Mouse (Mus musculus) limb, embryonic 15.5 days (tissue): ENCODE measurements at regions not wholly inside any gene's neighbourhood (a gene's known extent, or its start where the extent isn't known, plus 50 kb on each side); places are given as distances from the start of the nearest gene placed in this dataset.
A peak's percentile ranks its signal among the peaks of the same experiment; 100 is the strongest.

ENCODE experiments used
- ATAC-seq: fragments of 200-750 bp; cut with Nextera tagmentation; 2 replicates; pipeline ENCODE4 v1.8.0; 2017; ENCODE audit warnings: low read depth, moderate TSS enrichment; ENCODE audit not compliant: insufficient number of reproducible peaks, low FRiP score, low TSS enrichment
- H3K27ac ChIP-seq: fragments of 300-500 bp; sonication (generic); 2 replicates; pipeline ENCODE4 v1.5.1; 2015; ENCODE audit warnings: moderate library complexity, mild to moderate bottlenecking, inconsistent platforms
- H3K27me3 ChIP-seq: fragments of 300-500 bp; sonication (generic); 2 replicates; pipeline ENCODE4 v1.6.1; 2015; ENCODE audit warnings: inconsistent platforms
- H3K36me3 ChIP-seq: fragments of 300-500 bp; sonication (generic); 2 replicates; pipeline ENCODE4 v1.6.1; 2015; ENCODE audit warnings: inconsistent platforms
- H3K4me1 ChIP-seq: fragments of 300-500 bp; sonication (generic); 2 replicates; pipeline ENCODE4 v1.6.1; 2015; ENCODE audit warnings: inconsistent platforms
- H3K4me2 ChIP-seq: fragments of 300-500 bp; sonication (generic); 2 replicates; pipeline ENCODE4 v1.6.1; 2015; ENCODE audit warnings: mild to moderate bottlenecking, inconsistent platforms
- H3K4me3 ChIP-seq: fragments of 300-500 bp; sonication (generic); 2 replicates; pipeline ENCODE4 v1.5.1; 2015; ENCODE audit warnings: mild to moderate bottlenecking, inconsistent platforms
- H3K9ac ChIP-seq: fragments of 300-500 bp; sonication (generic); 2 replicates; pipeline ENCODE4 v1.6.1; 2015; ENCODE audit warnings: inconsistent platforms
- H3K9me3 ChIP-seq: fragments of 300-500 bp; sonication (generic); 2 replicates; pipeline ENCODE4 v1.6.1; 2016; ENCODE audit warnings: inconsistent platforms
- WGBS: fragments of 180-500 bp; shearing (Covaris S2); methylation state at CpG from one replicate; pipeline ENCODE4 v1.1.7; 2015; 5-methylcytosine and 5-hydroxymethylcytosine counted together

DNA sequence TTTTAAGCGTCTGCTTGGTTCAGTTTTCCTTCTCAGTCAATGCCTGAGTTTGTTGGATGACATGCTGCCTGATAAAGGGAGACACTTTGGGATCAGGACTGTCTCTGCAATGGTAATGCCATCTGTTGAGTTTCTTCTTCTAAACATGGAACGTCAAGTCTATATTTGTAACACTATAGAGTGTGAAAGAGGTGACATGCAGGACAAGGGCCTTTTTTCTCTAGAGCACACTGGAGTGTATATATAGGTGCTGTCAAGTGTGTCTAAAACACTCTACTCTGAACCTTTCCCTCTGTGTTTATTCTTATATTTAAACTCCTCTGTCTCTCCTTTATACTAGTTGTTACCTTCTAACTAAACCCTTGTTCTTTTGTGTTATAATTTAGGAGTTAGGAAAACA, 299.6 kb downstream of the Epha7 start:
- no peak for ATAC-seq
- Histone ChIP-seq H3K4me1 (no peaks in the 10 kb centered on the region), H3K27me3 (no peaks in the 10 kb centered on the region), H3K4me3 (no peak overlapping the region), H3K36me3 (no peaks in the 10 kb centered on the region), H3K27ac (no peak overlapping the region), H3K9me3 (no peaks in the 10 kb centered on the region), H3K4me2 (no peak overlapping the region), H3K9ac (no peak overlapping the region)
- 75% methylated on average over 2 of the region's 2 CpGs for WGBS

DNA sequence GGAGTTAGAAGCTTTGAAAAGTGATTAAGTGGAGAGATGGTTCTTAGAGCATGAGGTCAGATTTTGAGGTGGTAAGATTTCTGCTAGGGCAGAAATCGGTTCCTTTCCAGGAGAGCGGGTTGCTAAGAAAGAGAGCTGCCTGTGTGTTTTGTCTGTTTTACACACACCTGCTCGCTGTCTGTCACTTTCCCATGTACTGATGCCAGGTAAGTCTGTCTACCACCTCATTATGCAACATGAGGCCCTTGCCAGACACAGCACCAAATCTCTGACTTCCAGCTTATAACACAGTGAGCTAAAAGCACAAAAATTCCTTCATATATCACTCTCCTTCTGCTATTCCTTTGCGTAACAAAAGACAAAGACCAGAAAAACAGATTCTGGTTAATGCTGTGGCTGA, 304.1 kb downstream of the Epha7 start:
- H3K9ac ChIP-seq, result no peak overlapping the region
- ATAC-seq, result no peak
- WGBS, result 75% methylated on average over 4 of the region's 4 CpGs
- peaks cover 6% of the 10 kb centered on the region; the same call in 1 of the 2 replicates for H3K4me1 ChIP-seq
- H3K36me3 ChIP-seq, result no peaks in the 10 kb centered on the region
- H3K4me2 ChIP-seq, result no peak overlapping the region
- H3K27me3 ChIP-seq, result no peaks in the 10 kb centered on the region
- H3K4me3 ChIP-seq, result no peak overlapping the region
- H3K9me3 ChIP-seq, result no peaks in the 10 kb centered on the region
- peak overlapping the region; percentile 30; the same call in 1 of the 2 replicates for H3K27ac ChIP-seq

DNA sequence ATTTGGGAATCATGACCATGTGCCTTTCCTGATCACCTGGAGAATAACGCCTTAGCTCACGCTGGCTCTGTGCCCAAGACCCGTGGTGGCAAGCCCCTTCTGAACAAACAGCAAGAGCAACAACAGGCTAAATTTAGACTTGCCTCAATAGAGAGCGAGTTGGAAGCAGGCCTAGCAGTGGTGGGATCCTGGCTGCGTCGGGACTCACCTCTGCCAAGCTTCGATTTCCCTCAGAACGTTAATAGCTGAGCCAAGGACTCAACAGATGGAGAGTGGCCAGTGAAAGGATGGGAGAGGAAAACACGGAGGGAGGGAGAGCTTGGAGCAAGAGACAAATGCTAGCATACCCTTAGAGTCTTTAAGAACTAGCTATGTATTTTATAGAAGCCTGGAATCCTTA, 305.0 kb downstream of the Epha7 start:
- Histone ChIP-seq H3K9me3 (no peaks in the 10 kb centered on the region), H3K4me1 (peaks cover 6% of the 10 kb centered on the region; the same call in 1 of the 2 replicates), H3K27ac (peak overlapping the region; percentile 69), H3K9ac (no peak overlapping the region), H3K4me2 (peak overlapping the region; percentile 12; the same call in 1 of the 2 replicates), H3K36me3 (no peaks in the 10 kb centered on the region), H3K4me3 (no peak overlapping the region), H3K27me3 (no peaks in the 10 kb centered on the region)
- peak; percentile 84 for ATAC-seq
- 27% methylated on average over 9 of the region's 9 CpGs for WGBS

DNA sequence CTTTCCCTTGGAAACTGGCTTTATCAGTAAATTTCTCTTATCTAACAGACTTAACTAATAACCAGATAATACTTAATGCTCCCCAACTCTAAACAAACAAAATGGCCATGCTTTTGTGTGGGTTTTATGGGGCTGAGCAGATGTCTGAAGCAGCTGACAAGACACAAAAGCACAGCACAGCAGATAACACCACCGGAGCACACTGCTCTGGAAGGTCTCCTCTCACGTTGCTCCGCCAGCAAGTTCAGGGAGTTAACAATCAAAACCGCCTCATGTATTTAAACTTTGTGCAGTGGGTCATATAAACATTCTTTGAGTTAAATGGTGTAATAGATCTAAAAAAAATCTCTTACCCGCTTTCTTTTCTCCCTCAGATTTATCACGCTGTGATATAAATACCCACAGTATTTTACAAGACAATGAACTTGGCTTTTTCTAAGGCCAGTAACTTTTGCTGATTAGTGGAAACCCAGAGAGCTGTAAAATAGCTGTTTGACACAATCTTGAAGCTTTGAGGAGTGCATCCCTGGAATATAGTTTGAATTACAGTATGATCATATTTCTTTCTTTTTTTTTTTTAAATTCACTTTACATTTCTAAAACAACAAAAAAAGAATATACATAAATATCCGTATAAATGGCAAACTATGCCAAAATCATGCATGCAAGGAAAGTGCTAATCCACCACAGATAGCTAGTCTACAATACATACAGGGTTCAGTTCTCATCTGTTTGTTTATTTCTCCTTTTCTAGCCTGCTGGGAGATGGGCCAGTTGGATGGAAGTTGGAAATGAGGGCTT, 305.9 kb downstream of the Epha7 start:
- H3K4me1 ChIP-seq, result peaks cover 6% of the 10 kb centered on the region; the same call in 1 of the 2 replicates
- no peak overlapping the region for H3K4me2 ChIP-seq
- H3K9me3 ChIP-seq, result no peaks in the 10 kb centered on the region
- no peaks in the 10 kb centered on the region for H3K36me3 ChIP-seq
- H3K27ac ChIP-seq, result peak overlapping the region; percentile 69; the same call in 1 of the 2 replicates
- no peak overlapping the region for H3K4me3 ChIP-seq
- H3K9ac ChIP-seq, result no peak overlapping the region
- ATAC-seq, result no peak
- H3K27me3 ChIP-seq, result no peaks in the 10 kb centered on the region
- WGBS, result 28% methylated on average over 7 of the region's 7 CpGs

DNA sequence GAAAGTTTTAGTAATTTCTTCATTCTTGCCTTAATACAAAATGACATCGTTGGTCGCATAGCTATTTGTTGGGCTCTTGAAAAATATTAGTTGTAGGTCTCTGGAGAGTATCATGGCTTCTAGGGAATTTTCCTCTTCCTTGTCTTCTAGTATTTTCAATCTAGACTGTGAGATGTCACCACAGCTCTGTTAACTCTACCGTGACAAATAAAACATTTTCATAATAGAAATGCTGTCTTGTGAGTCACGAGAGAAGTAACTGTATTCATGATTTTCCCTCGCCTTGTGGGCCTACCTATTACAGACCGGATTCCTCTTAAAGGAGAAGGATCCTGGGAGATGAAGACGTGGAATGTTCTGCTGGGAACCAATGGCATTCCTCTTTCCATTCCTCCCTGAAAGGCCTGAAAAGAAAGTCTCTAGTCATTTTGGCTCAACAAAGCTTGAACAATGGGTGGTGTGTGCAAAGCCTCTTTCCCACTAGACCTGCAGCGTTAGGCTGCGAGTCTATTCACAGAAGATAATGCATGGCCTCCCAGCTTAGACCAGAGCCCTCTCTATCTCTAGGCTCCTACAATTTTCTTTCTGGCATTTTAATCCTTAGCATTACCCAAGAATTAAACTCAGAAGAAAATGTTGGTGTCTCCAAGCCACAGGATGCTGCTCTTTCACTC, 306.7 kb downstream of the Epha7 start:
- Histone ChIP-seq H3K4me3 (no peak overlapping the region), H3K27me3 (no peaks in the 10 kb centered on the region), H3K9me3 (no peaks in the 10 kb centered on the region), H3K4me2 (no peak overlapping the region), H3K9ac (no peak overlapping the region), H3K27ac (peak overlapping the region; percentile 11; the same call in 1 of the 2 replicates), H3K36me3 (no peaks in the 10 kb centered on the region), H3K4me1 (peaks cover 6% of the 10 kb centered on the region; the same call in 1 of the 2 replicates)
- whole genome bisulfite sequencing, result 68% methylated on average over 9 of the region's 9 CpGs
- ATAC-seq, result no peak

DNA sequence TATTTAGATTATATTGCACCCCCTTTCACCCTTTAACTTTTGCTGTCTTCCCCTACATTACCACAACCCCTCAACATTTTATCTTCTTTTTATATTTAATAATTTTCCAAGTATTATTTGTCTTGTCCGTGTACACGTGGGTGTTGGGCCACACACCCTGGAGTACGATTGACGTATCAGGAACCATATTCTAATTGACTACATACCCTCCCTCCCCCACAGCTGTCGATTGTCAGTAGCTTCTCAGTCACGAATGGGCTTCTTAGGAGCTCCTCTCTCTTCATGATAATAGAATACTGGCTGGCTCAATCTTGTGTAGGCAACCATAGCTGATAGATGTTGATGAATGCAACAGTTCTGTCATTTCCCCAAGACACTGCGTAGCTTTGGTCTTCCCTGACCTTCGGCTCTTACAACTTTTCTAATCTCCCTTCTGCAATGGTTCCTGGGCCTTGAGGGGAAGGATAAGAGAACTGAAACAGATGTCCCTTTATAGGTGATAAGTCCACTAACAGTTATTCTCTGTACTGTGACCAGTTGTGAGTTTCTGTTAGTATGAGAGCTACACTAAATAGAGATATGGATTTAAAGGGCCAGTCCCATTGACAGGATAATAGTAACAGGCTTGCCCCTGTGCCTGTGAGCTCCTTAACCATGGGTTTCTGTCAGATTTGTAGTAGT, 310.9 kb downstream of the Epha7 start:
- Histone ChIP-seq H3K4me2 (no peak overlapping the region), H3K27ac (no peak overlapping the region), H3K4me3 (no peak overlapping the region), H3K27me3 (no peaks in the 10 kb centered on the region), H3K36me3 (no peaks in the 10 kb centered on the region), H3K9me3 (no peaks in the 10 kb centered on the region), H3K4me1 (no peaks in the 10 kb centered on the region), H3K9ac (no peak overlapping the region)
- 90% methylated on average over 8 of the region's 8 CpGs for WGBS
- ATAC-seq, result no peak

DNA sequence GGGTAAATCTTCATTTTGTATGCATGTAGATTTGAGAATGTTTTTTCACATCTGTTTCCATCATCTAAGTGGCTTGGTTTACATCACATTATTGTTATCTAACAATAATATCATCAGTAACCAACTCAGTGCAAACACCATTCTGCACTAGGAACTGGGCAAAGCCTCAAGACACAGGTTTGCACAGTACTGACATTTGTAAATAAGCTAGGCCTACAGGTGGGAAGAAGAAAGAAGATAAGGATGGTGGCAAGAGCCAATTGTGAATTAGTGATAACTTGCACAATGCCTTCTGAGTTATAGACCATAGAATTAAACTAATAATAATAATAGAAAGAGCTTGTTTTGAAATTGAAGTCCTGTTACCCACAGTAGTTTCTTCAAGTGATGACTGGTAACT, 317.6 kb downstream of the Epha7 start:
- Histone ChIP-seq H3K4me1 (peaks cover 10% of the 10 kb centered on the region), H3K27me3 (no peaks in the 10 kb centered on the region), H3K27ac (no peak overlapping the region), H3K4me2 (no peak overlapping the region), H3K9ac (no peak overlapping the region), H3K36me3 (no peaks in the 10 kb centered on the region), H3K4me3 (no peak overlapping the region), H3K9me3 (no peaks in the 10 kb centered on the region)
- no peak for ATAC-seq

DNA sequence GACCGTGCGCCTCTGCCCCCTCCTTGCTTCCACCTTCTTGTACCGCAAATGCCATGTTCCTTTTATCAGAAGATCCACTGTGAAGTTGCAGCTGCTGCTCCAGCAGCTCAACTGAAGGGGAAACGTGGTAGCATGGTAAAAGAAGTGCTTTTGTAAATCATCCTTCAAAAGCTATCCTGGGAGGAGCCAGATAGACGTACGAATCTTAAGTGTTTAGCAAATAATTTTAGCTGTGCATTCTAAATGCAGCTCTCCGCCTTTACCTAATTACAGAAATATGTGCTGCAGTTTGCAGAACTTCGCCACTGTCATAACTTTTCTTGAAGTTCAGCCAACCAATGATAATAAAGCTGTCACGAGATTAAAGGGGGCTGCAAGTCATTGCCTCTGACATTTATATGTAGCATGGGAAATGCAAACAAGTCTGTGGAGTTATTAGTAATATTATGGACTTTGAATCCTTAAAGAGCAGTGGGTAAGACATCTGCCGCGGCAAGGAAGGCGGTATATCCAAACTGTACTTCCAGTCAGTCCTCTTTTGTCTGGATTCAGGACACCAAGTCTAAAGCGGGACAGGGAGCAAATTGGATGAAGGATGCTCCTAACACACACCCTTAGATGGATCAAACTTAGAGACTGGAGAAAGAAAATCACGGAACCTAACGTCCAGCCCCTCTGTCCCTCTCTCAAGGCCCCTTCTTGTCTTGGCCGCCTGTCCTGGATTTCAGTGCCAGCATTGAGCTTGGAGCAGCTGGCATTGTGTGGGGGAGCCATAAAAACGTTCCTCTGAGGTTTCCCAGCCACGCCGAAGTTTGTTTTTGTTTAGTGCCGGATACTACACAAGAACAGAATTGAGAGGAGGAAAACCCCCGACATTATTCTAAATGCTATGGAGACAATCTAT, 320.7 kb downstream of the Epha7 start:
- WGBS, result 27% methylated on average over 21 of the region's 21 CpGs
- no peaks in the 10 kb centered on the region for H3K27me3 ChIP-seq
- peaks cover 10% of the 10 kb centered on the region for H3K4me1 ChIP-seq
- no peak for ATAC-seq
- H3K9me3 ChIP-seq, result no peaks in the 10 kb centered on the region
- H3K4me3 ChIP-seq, result peak overlapping the region; percentile 10
- no peak overlapping the region for H3K9ac ChIP-seq
- no peaks in the 10 kb centered on the region for H3K36me3 ChIP-seq
- H3K27ac ChIP-seq, result no peak overlapping the region
- peak overlapping the region; percentile 36 for H3K4me2 ChIP-seq

DNA sequence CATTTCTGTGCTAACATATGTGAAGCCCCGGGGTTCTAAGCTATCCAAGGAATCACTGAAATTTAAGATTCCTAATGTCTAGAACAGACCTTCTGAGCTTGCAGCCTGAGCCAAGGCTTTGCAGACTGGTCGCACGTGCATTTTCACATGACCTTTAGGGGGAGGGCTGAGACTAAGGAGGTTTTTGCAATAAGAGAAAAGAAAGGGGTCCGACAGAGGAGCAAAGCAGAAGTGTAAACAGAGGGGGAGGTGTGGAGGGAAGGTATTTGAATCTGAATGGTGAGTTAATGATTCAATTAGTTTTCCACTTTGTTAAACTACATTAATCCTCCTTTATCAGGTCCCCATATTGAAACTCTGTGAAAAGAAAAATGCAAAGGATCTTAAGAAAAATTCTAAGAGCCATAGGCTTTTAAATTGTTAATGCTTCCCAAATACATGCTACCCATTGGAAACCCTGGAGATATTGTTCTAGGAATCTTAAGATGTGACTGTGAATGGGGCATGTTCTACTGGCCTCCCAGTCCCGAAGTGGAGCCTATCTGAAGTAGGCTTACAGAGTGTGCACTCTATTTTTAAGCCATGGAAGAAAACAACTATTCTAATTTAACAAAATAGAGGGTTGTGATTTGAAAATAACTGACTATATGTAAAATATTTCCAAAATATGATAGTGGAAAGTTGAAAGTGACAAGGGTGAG, 322.9 kb downstream of the Epha7 start:
- H3K9me3 ChIP-seq, result no peaks in the 10 kb centered on the region
- no peak; the same call in 1 of the 2 replicates for ATAC-seq
- 30% methylated on average over 5 of the region's 5 CpGs for WGBS

DNA sequence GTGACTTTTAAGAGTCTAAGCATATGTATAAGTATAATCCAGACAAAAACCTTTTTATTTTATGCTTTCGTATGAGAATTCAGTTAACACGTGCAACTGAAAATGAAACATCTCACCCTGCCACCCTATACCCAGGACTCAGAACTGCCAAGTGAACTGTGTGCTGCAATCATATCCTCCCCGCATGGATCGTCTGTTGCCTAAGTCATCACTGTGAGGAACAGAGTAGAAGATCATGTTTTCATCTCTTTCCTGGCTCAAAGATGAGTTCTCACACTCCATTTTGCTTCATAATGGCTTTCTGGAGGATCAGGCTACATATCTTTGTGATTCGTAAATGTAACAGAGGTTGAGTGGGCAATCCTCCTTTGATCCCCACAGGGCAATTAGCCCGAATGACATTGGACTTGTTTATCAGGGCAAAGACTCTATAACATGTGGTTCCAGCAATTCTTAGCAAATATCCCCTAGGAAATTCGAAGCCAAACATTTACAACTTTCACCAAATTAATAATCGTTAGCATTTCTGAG, 325.9 kb downstream of the Epha7 start:
- Histone ChIP-seq H3K4me1 (peaks cover 2% of the 10 kb centered on the region; the same call in 1 of the 2 replicates), H3K27ac (no peak overlapping the region), H3K9ac (no peak overlapping the region), H3K36me3 (no peaks in the 10 kb centered on the region), H3K4me3 (no peak overlapping the region), H3K4me2 (no peak overlapping the region), H3K27me3 (no peaks in the 10 kb centered on the region), H3K9me3 (no peaks in the 10 kb centered on the region)
- WGBS, result 49% methylated on average over 8 of the region's 8 CpGs
- no peak for ATAC-seq

More for the DNA sequence above, 322.9 kb downstream of the Epha7 start:
- H3K4me1 ChIP-seq, result peaks cover 10% of the 10 kb centered on the region
- no peaks in the 10 kb centered on the region for H3K27me3 ChIP-seq
- no peaks in the 10 kb centered on the region for H3K36me3 ChIP-seq
- H3K27ac ChIP-seq, result no peak overlapping the region
- no peak overlapping the region for H3K9ac ChIP-seq
- H3K4me2 ChIP-seq, result no peak overlapping the region
- no peak overlapping the region for H3K4me3 ChIP-seq

DNA sequence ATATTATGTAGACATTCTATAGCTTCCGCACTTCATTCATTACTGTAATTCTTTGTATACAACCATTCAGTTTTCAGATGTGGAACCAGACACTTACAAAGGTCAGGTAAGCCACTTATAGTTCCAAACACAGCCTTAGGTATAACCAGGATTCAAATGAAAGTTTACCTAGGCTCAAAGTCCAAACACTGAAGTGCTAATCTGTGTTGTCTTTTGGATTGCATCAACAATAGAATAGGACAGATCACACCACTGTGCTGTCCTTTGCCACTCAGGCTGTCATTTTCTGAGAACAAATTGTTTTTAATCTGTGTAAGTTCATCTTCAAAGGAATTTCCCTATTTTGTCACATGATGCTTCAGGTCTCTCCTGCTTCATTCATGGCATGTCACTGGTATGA, 330.5 kb downstream of the Epha7 start:
- Histone ChIP-seq H3K4me2 (no peak overlapping the region), H3K27me3 (no peaks in the 10 kb centered on the region), H3K4me1 (no peaks in the 10 kb centered on the region), H3K9ac (no peak overlapping the region), H3K4me3 (no peak overlapping the region), H3K27ac (no peak overlapping the region), H3K9me3 (no peaks in the 10 kb centered on the region), H3K36me3 (no peaks in the 10 kb centered on the region)
- WGBS, result 94% methylated on average over 1 of the region's 1 CpGs
- no peak for ATAC-seq
